Mouse (Mus musculus) left cerebral cortex, adult 9 months (tissue): Measurements from ENCODE around the gene Hrk.

Source experiments
- DNase-seq, 2 experiments: peaks; one replicate each; pipeline ENCODE4 v3.0.0; 2022; ENCODE audit warnings: low spot score in 2 of 2

The Hrk gene

DNA sequence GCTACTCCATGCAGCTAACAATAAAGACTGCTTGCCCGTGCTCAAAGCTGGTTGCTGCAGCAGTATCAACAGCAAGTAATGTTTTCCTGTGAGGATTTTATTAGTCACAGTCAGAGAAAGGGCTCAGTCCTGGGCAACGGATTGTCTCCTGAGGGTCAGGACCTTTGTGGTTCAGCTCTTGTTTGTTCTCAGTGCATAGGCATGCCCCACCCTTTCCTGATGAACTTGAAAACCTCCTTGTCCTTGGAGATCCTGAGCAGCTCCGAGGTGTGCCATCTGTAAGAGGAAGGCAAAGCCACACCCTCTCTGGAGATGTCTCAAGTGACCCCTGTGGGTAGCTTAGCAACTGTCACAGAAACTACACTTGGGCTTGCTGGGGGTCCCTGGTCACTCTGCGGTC, 3.8 kb upstream of the Hrk start:
- no peak for DNase-seq

DNA sequence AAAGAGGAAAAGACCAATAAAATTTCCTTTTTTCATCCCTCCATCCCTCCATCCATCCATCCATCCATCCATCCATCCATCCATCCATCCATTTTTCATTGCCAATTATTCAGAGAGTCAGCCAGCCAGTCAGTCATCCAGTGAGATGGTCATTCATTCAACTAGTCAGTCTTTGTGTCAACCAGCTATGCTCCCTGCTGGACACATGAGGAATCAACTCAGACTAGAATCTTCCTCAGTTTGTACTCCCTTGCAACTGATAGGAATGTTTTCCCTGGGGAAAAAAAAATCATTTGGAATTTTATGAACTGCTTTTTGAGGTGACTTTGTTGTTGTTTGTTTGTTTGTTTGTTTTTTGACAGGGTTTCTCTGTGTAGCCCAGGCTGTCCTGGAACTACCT, 1.0 kb downstream of the Hrk start:
- DNase-seq = no peak

DNA sequence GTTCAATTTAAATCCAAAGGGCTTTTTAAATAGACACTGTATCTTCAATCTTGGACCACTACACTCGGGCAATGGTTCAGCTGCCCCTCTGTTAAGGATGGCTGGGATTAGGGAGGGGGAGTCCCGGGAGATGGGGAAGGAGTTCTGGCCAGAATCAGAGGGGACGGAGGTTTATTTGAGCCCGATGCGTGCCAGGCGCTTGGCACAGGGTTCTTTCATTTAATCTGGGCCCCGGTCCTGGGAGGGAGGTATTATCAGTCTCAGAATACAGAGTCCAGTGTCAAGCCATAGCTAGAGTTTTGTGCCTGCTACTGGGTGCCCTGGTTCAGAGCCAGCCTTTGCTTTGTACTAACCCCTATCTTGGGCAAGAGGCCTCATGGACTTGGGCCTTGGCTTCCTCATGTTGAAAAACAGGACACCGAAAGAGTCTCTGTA, 3.1 kb downstream of the Hrk start:
- peak in 1 of 2 experiments; percentile 38 for DNase-seq

DNA sequence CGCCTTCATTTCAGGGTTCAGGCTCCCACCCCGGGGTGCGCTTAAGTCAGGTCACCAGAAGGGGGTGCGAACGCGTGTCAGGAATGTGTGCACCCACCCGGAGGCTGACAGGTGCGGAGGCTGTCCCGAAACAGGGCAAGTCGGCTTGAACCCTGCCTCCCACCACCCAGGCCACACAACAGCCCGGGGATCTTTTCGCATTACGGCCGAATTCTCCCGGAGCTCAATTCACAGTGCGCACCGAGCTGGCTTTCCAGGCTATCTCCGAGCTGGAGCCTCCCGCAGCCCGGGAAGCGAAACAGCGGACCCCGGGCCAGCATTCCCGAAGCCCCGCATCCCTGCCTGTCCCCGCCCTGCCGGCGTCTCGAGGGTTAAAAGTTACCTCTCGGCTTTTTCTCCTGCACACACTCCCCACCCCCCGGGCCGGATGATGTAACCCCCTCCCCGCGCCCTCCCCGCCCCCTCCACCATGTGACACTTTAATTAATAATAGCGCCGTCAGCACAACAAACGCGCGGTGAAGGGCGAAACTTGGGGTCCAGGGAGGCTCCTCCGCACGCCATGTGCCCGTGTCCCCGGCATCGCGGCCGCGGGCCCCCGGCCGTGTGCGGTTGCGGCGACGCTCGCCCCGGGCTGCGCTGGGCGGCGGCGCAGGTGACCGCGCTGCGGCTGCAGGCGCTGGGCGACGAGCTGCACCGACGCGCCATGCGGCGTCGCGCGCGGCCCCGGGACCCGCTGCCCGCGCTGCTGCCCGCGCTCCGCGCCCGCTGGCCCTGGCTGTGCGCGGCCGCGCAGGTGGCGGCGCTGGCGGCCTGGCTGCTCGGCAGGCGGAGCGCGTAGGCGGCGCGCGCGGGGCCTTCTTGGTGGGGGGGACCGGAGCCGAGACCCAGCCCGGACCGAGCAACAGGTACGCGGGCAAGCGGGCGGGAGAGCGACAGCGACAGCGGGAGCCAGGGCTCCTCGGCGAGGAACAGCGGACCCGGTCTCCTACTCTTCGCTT, 5.1 kb downstream of the Hrk start:
- DNase-seq = no peak

DNA sequence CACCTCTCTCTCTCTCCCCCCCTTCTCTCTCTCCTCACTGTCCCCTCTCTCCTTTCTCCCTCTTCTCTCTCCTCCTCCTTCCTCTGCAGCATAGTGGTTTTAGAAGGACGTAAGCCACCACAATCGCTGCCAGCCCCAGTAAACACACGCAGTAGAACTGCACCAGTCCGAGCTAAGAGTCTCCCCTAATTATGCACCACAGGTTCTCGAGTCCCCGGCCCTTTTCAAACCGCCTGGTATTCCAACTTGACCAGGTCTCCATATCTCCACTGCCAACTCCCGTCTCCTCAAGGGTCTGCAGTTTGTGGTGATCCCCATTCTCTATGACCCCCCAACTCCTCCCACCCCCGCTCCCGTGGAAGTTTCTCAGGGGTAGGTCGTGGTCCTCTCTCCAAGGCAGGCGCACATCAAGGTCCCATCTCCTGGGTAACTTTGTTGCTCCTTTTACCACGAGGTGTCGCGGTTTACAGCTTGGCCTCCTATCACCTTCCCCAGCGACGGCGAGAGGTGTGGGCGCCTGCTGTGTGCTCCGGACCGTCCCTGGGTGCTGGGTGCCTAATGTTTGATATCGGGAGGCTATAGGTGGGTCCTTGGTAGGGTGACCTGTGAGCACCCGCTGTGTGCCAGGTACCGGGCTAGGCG, 6.6 kb downstream of the Hrk start:
- no peak for DNase-seq

DNA sequence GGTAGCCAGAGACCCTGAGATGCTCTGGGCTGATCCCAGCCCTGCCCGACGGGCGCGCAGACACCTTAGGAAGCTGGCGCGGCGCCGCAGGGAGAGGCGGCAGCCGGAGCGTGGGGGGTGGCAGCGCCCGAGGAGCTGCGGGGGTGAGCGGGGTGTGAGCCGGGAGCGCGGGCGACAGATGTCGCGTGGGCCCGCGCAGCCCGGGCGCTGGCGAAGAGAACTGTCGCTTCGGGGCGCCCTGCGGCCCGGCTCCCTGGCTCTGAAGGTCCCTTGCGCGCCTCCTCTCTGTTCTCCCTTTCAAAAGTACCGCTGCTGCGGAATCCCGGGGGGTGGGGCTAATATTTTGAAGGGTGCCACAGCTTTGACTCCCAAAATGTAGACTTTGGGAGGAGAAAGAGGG, 7.2 kb downstream of the Hrk start:
- peak in 1 of 2 experiments; percentile 57 for DNase-seq

DNA sequence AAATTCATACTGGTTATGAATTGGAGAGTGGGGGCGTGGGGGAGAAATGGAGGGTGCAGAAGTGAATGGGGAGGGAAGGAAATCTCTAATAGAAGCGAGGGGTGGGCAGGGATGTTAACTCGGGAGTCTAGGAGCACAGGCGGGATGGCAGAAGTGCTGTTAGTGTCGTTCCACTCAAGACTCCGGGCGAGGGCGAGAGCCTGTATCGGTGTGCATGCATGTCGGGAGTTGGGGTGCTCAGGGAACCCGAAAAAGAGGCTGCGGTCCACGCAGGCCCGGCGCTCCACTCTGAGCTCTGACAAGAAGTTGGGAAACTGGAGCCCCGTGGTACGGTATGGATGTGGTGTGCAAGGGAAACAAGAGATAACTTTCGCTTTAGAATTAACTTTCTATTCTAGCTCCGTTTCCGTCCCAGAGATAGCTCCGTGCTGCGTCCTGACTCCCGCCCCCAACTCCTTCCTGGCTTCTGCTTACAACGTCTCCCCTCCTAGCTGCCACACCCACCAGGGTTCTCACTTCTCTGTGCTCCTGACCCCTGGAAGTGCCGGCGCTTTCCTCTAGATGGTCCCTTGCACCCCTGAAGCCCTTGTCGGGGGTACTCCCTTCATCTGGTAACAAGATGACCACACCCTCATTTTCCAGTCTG, 7.8 kb downstream of the Hrk start:
- DNase-seq = no peak

DNA sequence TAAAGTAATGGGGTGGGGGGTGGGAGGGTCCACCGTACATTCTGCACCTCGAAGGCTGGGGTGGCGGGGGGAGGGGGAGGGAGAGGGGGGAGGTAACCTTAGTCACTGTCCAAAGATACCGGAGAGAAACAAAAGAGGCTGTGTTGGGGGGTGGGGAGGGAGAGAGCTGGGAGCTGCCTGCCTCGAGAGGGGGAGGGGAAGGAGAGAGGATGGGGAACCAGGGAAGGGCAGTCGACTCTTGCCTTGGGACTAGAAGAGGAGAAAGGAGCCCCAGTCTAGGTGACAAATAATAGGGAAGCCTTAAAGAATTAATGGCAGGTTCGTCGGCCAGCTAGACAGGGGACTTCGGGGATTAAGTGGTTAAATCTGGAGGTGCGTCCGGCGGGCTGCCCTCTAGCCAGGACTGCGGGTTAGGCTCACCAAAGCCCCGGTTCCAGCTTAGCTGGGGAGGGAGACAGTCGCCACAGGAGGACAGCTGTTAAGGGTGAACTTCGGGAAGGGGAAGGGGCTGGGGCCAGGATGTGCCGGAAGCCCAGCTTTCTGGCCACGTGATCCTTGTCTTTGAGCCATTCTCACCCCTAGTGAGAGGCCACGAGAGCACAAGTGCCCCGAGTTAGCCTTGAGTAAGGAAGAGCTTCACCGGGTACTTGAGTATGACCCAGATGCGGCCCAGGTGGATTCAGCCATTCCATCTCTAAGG, 10.0 kb downstream of the Hrk start:
- DNase-seq = no peak

DNA sequence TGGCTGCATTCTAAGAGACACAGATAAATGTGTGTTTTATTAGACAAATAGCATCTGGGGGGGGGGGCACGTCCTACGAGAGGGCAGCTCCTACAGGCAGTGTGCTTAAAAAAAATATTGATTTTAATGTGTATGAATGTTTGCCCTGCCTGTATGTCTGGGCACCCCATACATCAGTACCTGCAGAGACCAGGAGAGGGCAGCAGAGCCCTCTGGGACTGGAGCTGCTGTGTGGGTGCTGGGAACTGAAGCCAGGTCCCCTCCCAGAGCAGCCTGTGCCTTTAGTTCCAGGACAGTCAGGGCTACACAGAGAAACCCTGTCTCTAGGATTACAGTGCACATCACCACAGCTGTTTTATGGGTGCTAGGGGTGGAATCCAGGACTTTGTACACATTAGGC, 10.7 kb downstream of the Hrk start:
- no peak for DNase-seq

DNA sequence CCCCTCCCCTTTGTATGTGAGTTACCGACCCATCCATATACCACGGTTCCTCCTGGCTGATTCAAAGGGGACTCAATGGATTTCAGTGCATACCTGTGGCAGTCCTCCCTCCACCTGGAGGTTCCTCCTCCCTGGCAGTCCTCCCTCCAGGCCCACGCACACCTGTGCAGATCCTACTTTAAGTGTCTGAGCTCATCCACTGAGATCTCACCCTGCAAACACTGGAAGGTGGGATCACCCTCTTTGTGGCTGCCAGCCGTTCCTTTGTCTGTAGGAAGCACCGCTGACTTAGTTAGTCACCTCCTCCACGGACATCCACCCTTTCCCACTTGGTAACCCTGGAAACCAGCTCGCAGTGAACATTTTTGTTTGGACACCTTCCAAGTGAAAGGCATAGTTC, 13.2 kb downstream of the Hrk start:
- peak in 1 of 2 experiments; percentile 55 for DNase-seq

DNA sequence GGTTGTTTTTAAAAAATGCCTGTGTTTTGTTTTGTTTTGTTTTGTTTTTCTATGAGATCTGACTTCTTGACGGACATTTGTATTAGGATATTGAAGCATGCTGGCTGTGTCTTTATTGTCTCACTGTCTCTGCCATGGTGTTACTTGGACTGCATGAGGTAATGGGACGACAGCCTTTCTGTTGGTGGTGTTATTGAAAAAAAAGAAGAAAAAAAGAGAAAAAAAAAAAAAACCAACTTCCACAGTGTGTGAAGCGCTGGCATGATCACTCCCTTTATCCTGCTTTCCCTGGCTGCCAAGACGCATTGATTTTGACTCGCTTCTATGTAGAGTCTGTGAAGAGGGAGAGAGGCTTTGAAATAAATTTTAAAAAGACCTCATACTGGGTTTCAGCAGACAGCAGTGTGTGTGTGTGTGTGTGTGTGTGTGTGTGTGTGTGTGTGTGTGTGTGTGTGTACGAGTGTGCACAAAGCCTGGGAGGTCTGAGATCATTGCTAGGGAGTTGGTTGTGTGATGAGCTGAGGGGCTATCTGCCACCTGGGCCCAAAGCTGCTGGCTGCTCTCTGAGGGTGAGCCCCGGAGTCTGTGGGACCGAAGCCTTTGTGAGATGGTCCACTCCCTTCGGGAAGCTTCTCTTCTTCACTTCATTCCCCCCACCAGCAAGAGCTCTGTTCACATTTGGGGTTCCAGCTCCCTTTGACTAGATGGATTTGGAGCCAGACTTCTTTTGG, 22.6 kb downstream of the Hrk start:
- no peak for DNase-seq

DNA sequence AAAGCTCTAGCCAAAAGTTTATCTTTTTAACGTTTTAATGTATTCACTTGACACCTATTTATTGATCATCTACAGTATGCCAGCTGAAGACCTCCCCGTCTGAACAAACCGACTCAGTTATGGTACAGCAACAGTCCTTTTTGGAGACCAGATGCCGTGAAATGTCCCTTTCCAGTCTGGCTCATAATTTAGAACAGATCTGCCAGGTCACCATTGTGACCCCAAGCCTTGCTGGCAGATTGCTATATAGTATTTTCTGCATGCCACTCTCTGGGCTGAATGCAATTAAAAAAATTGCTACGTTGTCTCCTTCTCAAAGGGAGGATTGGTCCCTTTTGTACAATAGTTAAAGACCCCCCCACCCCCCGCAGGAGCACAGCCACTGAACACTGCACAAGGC, 23.9 kb downstream of the Hrk start:
- no peak for DNase-seq

DNA sequence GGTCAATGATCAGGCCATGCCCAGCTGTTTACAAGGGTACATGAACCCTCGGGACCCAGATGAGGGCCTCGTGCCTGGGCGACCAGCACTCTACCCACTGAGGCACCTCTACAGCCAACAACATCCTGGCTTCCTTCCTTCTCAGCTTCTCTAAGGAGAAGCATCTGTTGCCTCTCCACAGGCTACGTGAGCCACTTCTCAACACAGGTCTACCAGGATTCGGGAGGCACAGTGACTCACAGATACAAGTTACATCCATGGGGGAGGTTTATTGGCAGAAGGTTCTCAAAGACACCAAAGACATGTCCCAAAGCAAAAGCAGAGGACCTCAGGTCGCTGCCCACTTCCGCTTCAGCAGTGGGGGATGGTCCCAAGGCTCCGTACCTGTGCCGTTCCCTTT, 26.0 kb downstream of the Hrk start:
- no peak for DNase-seq

DNA sequence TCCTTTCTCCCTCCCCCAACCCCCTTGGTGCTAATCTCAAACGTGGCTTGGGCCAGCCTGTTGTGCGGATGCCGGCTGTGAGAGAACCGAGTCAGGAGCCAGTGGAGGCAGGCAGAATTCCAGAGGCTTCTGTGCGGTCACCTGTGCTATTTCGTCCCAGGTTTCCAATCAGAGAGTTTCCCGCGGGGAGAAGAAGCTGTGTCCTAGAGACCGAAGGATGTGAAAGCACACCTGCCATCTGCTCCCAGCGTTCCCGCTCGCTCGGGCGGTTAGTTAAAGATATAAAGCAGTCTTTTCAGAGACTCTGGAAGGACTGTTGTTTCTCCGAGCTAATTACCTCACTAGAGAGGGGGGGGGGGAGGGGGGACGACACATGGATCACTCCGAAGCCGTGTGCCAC, 27.8 kb downstream of the Hrk start:
- DNase-seq = peak in 1 of 2 experiments; percentile 37

DNA sequence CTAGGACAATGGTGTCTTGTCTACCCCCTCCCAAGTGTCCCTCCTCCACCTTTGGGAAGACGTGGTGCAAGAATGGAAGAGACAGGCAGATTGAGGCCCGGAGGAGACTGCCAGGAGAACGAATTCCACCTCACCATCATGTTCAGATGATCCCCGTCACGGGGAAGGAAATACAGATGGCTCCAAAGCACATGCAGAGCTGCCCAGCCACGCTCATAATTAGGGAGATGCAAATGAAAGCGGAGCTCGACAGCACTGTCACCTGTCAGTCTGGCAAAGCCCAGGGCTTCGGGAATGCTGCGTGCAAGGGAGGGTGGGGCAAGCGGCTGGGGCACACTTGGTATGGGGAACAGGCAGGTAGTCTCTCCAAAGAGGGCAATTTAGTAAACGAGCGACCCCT, 33.0 kb downstream of the Hrk start:
- no peak for DNase-seq

DNA sequence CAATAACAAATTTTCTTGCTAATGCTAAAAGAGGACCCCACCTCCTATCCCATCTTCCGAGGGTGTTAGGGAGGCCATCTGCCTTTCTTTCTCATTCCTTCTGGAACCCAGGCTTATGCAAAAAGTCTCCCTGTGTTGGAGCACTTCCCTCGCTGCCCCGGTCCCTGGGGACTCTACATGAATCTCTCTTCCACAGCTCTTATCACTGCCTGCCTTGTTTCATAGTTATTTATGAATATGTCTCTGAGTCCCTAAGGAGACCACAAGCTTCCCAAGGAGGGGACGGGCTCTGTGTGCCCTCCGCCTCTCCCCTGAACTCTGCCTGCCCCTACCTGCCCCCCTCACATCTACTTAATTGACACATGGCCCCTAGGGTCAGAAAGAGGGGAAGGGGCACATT, 35.2 kb downstream of the Hrk start:
- DNase-seq = no peak

DNA sequence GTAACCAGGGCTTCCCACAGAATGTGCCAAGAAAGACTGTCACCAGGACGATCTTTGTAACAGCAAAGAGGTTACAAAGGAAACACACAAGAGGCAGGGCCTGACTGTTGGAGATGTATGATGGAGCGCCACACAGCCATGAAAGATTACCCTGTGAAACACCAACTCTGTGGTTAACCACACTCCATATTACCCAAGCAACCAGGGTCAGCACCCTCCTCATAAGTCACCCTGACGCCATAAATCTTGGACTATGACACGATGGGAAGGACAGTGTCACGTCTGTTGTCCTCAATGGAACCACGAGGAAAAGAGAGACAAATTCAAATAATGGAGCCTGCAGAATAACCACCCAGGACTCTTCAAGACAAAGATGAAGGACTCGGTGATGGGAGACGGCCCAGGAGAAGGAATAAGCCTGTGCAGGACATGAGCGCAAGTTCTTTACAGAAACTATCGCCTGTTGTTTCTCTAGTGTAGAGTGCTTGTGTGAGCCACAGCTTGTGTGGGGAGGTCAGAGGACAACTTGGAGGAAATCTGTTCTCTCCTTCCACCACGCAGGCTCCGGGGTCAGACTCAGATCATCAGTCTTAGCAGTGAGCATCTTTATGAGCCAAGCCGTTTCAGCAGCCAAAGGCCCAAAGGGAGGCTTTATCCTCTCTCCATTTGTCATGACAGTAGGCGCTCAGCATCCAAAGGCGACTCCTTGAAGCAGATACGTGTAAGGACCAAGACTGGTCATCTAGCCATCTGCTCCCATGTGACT, 40.4 kb downstream of the Hrk start:
- DNase-seq = no peak

DNA sequence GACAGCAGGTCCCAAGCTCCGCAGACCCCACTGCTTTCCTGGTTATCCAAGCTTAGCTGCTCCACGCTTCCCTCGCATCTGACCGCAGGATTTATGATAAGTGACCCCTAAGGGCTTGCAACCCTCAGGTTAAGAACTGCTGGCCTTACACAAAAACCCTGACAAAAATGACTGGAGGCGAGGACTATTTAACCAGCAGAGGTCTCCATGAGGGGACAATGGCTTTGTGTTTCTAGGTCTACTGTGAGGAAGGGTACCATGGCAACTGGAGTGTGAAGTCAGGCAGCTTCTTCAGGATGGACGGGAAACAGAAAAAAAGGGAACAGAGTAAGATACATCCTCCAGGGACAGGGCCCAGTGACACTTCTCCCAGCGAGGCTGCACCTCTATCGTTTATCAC, 41.4 kb downstream of the Hrk start:
- DNase-seq = no peak

DNA sequence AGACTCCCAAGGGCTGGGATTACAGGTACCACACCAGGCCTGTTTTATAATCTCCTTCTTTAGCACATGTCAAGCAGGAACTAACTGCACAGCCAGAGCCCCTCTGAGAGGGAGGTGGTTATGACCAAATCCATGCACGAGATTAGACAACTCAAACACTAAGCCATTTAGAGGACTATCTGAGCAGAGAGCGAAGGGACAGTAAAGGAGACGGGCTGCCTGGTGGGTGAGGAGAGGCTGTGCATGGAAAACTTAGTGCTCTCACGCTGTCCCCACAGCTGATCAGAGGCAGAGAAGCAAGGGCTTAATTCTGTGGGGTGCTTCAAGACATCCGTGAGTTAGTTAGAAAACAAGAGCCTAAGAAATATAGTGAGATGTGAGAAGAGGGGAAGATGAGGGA, 49.6 kb downstream of the Hrk start:
- no peak for DNase-seq

DNA sequence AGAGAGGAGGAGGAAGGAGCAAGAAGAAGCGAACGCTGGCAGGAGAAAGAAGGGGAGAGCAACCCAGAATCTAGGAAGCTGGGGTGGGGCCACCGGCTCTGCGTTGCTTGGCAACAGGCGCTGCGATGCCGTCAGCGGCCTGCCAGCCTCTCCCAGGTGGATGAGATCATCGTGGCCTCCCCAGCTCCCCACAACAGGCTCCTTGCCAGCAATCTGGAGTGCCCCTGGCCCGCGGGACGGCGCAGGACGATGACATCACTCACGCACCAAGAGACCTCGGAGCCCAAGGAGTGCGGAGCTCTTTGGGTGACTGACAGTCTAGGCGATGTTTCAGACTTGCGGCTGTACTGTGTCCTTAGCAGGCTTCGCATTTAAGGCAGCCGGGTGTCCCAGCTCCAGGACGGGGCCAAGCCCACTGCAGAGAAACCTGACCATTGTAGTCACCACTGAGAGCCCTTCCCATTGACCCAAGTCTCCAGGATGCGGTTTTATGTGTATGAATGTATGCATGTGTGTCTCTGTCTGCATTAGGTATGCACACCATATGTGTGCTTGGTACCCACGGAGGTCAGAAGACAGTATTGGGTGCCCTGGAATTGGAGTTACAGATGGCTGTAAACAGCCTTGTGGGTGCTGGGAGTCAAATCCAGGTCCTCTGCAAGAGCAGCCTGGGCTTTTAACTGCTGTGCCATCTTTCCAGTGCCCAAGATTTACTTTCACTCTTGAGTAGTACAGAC, 50.1 kb downstream of the Hrk start:
- DNase-seq = peak; percentile 77 to 88
